Mouse (Mus musculus) adrenal gland, adult 2 months (tissue): ENCODE measurements at regions not wholly inside any gene's neighbourhood (a gene's known extent, or its start where the extent isn't known, plus 50 kb on each side); places are given as distances from the start of the nearest gene placed in this dataset.
"Not testable (repeated sequence)": the region's sequence is repeated elsewhere in the genome, so short reads cannot be mapped to it uniquely, and the experiment has no call there.

ENCODE experiments used
- DNase-seq: peaks from one replicate; pipeline ENCODE4 v3.0.0; 2021

- DNase-seq, result no peak
Observed at GRCm38 (mm10) chr8:34703351-34703750, 591.8 kb upstream of the Gm10131 start.

GRCm38 (mm10) chr8:34702806-34703205, 591.3 kb upstream of the Gm10131 start:
- DNase-seq, result no peak

- no peak for DNase-seq
Observed at GRCm38 (mm10) chr8:34699015-34699414, 587.5 kb upstream of the Gm10131 start.

GRCm38 (mm10) chr8:34696365-34696764, 584.8 kb upstream of the Gm10131 start:
- DNase-seq, result no peak

GRCm38 (mm10) chr8:34692606-34693005, 581.1 kb upstream of the Gm10131 start:
- DNase-seq, result no peak

GRCm38 (mm10) chr8:34691776-34692175, 580.2 kb upstream of the Gm10131 start:
- DNase-seq, result no peak

GRCm38 (mm10) chr8:34689825-34690493, 578.4 kb upstream of the Gm10131 start:
- DNase-seq, result no peak

- no peak for DNase-seq
Observed at GRCm38 (mm10) chr8:34689049-34689824, 577.7 kb upstream of the Gm10131 start.

- DNase-seq, result no peak
Observed at GRCm38 (mm10) chr8:34688396-34689048, 577.0 kb upstream of the Gm10131 start.

GRCm38 (mm10) chr8:34686371-34686770, 574.8 kb upstream of the Gm10131 start:
- no peak for DNase-seq

- DNase-seq, result no peak
Observed at GRCm38 (mm10) chr8:34684683-34685082, 573.1 kb upstream of the Gm10131 start.

GRCm38 (mm10) chr8:34683173-34683572, 571.6 kb upstream of the Gm10131 start:
- no peak for DNase-seq

- no peak for DNase-seq
Observed at GRCm38 (mm10) chr8:34682221-34682620, 570.7 kb upstream of the Gm10131 start.

GRCm38 (mm10) chr8:34679565-34680291, 568.2 kb upstream of the Gm10131 start:
- DNase-seq, result peak; percentile 44

GRCm38 (mm10) chr8:34678879-34679278, 567.3 kb upstream of the Gm10131 start:
- DNase-seq, result no peak

GRCm38 (mm10) chr8:34671716-34672115, 560.2 kb upstream of the Gm10131 start:
- no peak for DNase-seq

GRCm38 (mm10) chr8:34670930-34671715, 559.6 kb upstream of the Gm10131 start:
- no peak for DNase-seq

GRCm38 (mm10) chr8:34669146-34669545, 557.6 kb upstream of the Gm10131 start:
- DNase-seq, result no peak

GRCm38 (mm10) chr8:34664429-34664828, 552.9 kb upstream of the Gm10131 start:
- DNase-seq, result no peak

- DNase-seq, result no peak
Observed at GRCm38 (mm10) chr8:34662532-34662931, 551.0 kb upstream of the Gm10131 start.

- no peak for DNase-seq
Observed at GRCm38 (mm10) chr8:34651750-34652149, 540.2 kb upstream of the Gm10131 start.

- DNase-seq, result not testable (repeated sequence)
Observed at GRCm38 (mm10) chr8:34628221-34628620, 516.7 kb upstream of the Gm10131 start.
